Mouse (Mus musculus) hindlimb bud, embryonic 11.5 days (tissue): ENCODE measurements around the gene Lrrc41.
A peak's percentile ranks its signal among the peaks of the same experiment; 100 is the strongest.

ENCODE experiments used
- DNase-seq: peaks from one replicate; pipeline ENCODE4 v3.0.0-alpha.2; 2012; ENCODE audit warnings: low read depth, low spot score; ENCODE audit errors: extremely low spot score

Gene Lrrc41

GRCm38 (mm10) chr4:116074861-116075620 lies at the start of gene Lrrc41, which contains the start of gene Uqcrh:
Lrrc41 (plus strand) TSS chr4:116075269.
Uqcrh (minus strand) TSS chr4:116075071.
- DNase-seq: peak; percentile 100

GRCm38 (mm10) chr4:116032906-116033305 lies 42.2 kb upstream of the Lrrc41 start:
- DNase-seq: no peak

DNA sequence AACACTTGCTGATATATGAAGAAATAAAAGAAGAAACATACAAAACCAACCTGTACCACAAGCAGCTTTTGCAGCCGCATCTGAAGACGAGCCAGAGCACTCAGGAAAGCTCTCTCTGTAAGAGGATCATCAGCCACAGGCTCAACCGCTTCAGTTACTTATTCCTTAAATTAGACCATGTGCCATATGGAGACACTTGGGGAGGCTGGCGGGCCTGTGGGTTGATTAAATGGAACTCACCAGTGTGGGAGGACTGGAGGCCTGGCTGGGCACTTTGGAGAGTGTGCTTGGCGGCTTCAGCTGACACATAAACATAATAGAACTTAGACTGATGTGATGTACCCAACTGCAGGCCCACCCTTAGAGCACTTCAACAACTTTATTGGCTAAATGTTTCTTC lies 41.7 kb upstream of the Lrrc41 start:
- DNase-seq: no peak

DNA sequence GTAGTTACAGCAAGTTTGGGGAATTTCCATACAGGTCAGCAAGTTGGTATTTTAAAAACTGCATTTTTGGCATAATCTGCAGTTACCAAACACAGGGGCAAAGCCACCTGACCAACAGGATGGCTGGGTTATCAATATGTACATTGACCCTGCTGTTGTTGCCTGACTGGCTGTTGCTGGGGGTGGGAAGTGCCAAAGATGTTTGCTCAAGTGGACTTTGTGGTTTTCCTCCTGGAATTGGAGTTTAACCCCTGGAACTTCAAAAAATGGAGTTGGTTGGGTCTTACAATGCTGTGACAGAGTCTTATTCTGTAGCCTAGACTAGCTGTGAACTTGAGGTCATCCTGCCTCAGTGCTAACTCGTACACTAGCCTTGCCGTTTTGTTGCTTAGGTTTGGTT lies 34.6 kb upstream of the Lrrc41 start:
- DNase-seq: no peak

GRCm38 (mm10) chr4:116042186-116042585 lies 32.9 kb upstream of the Lrrc41 start:
- DNase-seq: no peak

DNA sequence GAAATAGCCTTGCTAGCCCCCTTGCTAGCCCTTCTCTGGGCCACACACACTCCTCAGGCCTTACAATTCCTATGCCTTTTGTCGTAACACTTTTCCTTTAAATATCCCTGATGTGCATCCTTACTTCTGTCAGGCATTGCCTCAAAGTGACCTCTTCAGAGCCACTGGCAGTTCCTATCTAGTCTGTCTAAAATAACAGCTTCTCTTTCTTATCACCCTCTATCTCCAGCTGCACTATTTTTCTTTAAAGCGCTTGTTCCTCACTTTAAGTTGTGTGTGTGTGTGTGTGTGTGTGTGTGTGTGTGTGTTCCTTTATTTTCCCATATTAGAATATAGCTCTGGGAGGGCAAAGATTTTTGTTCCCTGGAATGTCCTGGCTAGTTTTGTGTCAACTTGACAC lies 28.5 kb upstream of the Lrrc41 start:
- DNase-seq: no peak

DNA sequence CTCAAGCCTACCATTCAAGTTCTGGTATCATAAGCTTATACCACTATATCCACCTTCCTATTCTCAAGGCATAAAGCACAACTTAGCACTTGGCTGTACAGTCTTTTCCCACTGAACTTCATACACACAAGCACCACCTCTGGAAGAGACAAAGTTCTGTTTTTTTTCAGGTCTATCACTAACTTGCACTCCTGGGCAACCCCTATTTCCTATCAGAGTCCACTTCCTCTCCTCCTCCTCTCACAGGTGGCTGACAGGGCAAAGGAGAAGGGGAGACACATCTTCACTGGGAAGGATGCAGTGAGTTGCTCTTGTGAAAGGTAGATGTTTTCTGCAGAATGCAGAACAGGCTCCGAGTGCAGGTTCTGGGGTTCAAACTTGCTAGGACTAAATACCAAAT lies 27.4 kb upstream of the Lrrc41 start:
- DNase-seq: no peak

DNA sequence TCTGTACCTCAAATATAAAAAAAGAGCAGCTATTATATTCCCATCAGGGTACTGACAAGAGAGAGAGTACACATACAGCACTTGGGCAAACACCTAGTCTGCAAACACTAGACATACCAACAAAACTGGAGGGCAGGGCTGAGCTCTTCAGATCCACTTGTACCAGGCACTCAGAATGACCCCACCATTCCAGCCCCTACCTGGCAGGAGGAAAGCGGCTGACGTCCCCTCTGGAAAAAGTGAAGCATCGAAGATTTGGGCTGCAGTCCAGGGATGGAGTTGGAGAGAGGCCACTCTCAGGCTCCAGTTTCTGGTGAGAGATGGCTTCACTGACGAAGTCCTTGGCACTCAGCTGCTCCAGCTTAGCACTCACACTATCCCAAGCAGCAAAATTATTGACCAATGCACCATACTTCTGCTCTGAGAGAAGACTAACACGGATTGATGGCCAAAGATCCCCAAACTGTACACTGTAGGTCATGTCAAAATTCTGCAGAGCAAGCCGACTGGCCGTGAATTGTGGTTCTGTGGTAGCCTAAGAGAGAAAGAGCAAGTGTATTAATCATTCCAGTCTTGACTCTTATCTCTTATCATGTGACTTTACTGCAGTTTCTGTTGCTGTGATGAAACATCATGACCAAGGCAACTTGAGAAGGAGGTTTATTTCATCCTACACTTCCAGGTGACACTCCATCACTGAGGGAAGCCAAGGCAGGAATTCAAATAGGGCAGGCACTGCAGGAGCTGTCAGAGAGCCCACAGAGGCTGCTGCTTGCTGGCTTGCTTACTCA lies 26.7 kb upstream of the Lrrc41 start:
- no peak for DNase-seq

GRCm38 (mm10) chr4:116049211-116049610 lies 25.9 kb upstream of the Lrrc41 start:
- no peak for DNase-seq

GRCm38 (mm10) chr4:116052526-116053293 lies 22.4 kb upstream of the Lrrc41 start:
- no peak for DNase-seq

DNA sequence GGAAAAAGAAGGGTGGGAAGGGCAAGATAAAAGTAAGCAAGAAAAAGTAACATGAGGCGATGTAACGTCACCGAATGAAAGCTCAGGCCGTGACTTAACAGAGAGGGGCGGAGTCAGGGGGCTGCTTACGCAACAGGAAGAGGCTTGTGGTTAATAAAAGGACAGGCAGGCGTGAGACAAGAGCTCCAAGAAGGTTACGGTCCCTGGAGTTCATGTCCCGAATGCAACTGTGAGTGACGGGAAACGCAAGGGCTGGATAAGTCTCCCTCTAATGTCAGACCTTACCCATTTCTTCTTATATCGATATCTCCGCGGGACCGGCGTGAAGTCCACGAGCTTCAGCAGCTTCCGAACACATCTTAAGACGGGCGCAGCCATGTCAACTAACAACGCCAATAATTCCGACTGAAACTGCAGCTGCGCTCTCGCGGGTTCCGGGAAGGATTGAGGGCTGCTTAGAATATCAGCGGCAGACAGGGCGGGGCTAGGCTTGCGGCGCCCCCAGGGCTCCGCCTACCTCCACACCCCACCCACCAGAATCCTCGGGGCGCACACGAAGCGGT lies 21.6 kb upstream of the Lrrc41 start, which contains the start of gene Nsun4:
Gene Nsun4 (minus strand): TSS at position 478 of the 563 bp plus-strand sequence.
- peak; percentile 81 for DNase-seq

- no peak for DNase-seq
These were observed 17.5 kb upstream of the Lrrc41 start for GRCm38 (mm10) chr4:116057559-116057958.

DNA sequence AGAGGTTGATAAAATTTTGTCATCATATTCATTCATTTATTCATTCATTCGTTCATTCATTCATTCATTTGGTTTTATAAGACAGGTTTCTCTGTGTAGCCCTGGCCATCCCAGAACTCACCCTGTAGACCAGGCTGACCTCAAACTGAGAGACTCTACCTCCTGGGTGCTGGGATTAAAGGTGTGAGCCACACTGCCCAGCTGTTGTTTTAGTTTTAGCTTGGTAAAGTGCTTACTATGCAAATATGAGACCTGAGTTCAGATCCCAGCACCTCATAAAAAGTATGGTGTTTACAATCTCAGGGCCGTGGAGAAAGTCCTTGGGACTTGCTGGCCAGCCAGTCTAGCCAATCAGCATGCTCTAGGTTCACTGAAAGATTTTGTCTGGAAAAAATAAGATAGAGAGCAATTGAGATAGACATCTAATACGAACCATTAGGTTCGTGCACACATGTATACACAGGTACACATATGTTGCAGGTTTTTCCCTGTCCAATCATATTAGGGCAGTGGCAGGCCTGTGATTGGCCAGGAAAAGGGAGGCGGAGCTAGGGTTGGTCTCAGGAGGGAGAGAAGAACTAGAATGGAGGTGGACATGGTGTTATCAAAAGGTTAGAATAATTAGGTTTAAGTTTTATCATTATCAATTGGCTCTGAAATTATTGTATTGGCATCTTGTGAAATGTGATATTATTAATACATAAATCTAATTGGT lies 15.9 kb upstream of the Lrrc41 start:
- no peak for DNase-seq

DNA sequence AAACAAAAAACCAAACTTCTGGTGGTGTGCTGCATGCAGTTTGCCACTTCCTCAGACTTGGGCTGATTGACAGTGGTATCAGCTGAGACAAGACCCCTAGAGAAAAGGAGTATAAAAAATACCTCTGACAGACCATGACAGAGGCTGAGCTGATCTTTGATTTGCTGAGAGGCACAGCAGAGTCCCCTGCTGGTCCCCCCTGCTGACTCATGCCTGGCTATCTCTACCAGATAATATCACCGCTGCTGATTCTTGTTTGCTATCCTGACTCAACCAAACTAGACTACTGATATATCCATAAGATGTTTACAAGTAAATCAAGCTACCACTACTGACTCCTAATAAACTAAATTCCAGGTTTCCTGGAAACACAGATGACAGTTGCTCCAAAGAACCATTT lies 11.2 kb upstream of the Lrrc41 start:
- no peak for DNase-seq

GRCm38 (mm10) chr4:116070116-116070515 lies 5.0 kb upstream of the Lrrc41 start:
- no peak for DNase-seq

GRCm38 (mm10) chr4:116073146-116073545 lies 1.9 kb upstream of the Lrrc41 start:
- no peak for DNase-seq

- no peak for DNase-seq
These were observed 859 bp upstream of the Lrrc41 start for GRCm38 (mm10) chr4:116074145-116074675.

DNA sequence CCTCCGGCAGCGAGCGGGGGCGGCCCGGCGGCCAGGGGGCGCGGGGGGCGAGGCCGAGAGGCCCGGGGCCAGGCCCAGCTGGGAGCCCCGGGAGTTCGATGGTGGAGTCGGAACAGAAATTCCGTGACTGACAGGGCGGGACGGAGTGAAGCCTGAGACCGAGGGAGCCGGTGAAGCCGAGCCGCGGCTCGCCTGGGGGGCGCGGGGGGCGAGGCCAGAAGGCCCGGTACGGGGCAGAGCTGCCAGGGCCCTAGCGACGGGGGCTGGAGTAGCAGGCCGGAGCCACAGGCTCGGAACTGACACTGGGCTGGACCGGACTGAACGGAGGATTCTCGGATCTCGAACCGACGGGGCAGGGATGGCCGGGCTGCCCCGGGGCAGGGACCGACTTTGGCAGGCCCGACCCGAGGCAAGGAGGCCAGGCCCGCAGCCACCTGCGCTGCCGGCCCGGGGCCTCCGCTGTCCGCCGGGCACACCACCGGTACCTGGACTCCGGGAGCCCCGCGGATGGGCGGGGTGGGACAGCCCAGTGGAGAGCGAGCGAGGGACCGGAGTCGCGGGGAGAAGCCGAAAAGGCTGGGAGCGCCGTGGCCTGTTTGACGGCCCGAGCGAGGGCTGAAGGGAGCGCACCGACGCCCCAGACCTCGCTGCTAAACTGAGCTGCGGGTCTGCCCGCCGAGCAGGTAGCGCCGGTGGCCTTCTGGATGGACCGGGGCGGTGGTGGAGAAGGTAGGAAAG lies 731 bp downstream of the Lrrc41 start:
- no peak for DNase-seq
